ENCODE assay signal across 9 mouse cellular contexts in genomic region chr16:30063984-30064453, GRCm38 (mm10). TPM values are rescaled to one million over a fixed set of nuclear protein-coding genes. Genes with fewer than 3 reads are reported as not detected.
DNase-seq lines count a peak whose midpoint lies in the region; ATAC-seq and TF ChIP-seq lines count a peak whose summit lies in the region.
"Had no signal": no experiment of that assay in that cellular context is flagged by ENCODE, and none has a peak within 500 bp of the region (broad histone marks: within the 10 kb centered on the region; RNA-seq: fewer than 3 reads in every experiment).

Gene Hes1 (plus strand): TSS chr16:30064384.

- H3K9ac ChIP-seq in forebrain, embryonic 15.5 days (replicated peaks), result peak within 1 kb of the TSS; percentile 56
- H3K9ac ChIP-seq in liver, postnatal 0 days (replicated peaks), result peak within 1 kb of the TSS; percentile 75
- peak within 1 kb of the TSS; percentile 71 for H3K9ac ChIP-seq in neural tube, embryonic 15.5 days (replicated peaks)

- H3K36me3 ChIP-seq in E14TG2a.4 (ENCODE audit: insufficient read depth, low read length), result peaks cover 11% of the 10 kb centered on the region
- no peaks in the 10 kb centered on the region for H3K36me3 ChIP-seq in forebrain, embryonic 15.5 days
- no peaks in the 10 kb centered on the region for H3K36me3 ChIP-seq in liver, postnatal 0 days (replicated peaks; ENCODE audit: insufficient read depth, low read length)
- H3K36me3 ChIP-seq in neural tube, embryonic 15.5 days, result no peaks in the 10 kb centered on the region
- H3K36me3 ChIP-seq in thymus, adult 2 months (ENCODE audit: control insufficient read depth, insufficient read depth, low read length), result no peaks in the 10 kb centered on the region

- under 1% methylated on average over 45 of the region's 57 CpGs for WGBS in forebrain, embryonic 15.5 days
- 2% methylated on average over 33 of the region's 57 CpGs for WGBS in liver, postnatal 0 days (ENCODE audit: insufficient replicate concordance)
- under 1% methylated on average over 44 of the region's 57 CpGs for WGBS in neural tube, embryonic 15.5 days
- 0% methylated on average over 57 of the region's 57 CpGs for WGBS in thymus, adult 2 months

- H3K27ac ChIP-seq in forebrain, embryonic 15.5 days (replicated peaks), result peak within 1 kb of the TSS; percentile 75
- H3K27ac ChIP-seq in liver, postnatal 0 days (ENCODE audit: low read depth), result peak within 1 kb of the TSS; percentile 96
- peak within 1 kb of the TSS; percentile 86 for H3K27ac ChIP-seq in neural tube, embryonic 15.5 days (replicated peaks)
- H3K27ac ChIP-seq in thymus, adult 2 months (ENCODE audit: control insufficient read depth, insufficient read depth, low read length), result no peak within 1 kb of the TSS
- H3K27ac ChIP-seq: macrophage had no signal

- intact Hi-C loops in heart, postnatal 10 days (cut with DNase I), result loop anchor here (1.0 to 5.0 kb wide), 2 partner anchors 55 to 182 kb away; no protein-coding TSS in a partner anchor

- DNase-seq in heart, postnatal 10 days, result peak; percentile 96
- peak; percentile 96 to 98 for DNase-seq in kidney, postnatal 4 days
- peak; percentile 91 for DNase-seq in liver, postnatal 0 days
- peak; percentile 75 for DNase-seq in thymus, adult 2 months

- 0 out of 2 replicates have a peak, but pooled peaks have one; percentile 6 for ATAC-seq in cerebellum, adult (ENCODE audit: insufficient number of reproducible peaks, low FRiP score, low TSS enrichment)
- peak; percentile 70 for ATAC-seq in forebrain, embryonic 15.5 days (replicated peaks)
- ATAC-seq in liver, postnatal 0 days, result peak; percentile 80
- ATAC-seq in neural tube, embryonic 15.5 days (ENCODE audit: low FRiP score), result peak; percentile 89

- peak within 1 kb of the TSS; percentile 99 for H3K4me2 ChIP-seq in forebrain, embryonic 15.5 days (replicated peaks)
- H3K4me2 ChIP-seq in liver, postnatal 0 days (ENCODE audit: low read depth, low read length), result peak within 1 kb of the TSS; percentile 72
- H3K4me2 ChIP-seq in neural tube, embryonic 15.5 days, result peak within 1 kb of the TSS; percentile 98

- TF ChIP-seq EP300 in liver, postnatal 0 days (IDR thresholded peaks at IDR 0.05; ENCODE audit: low read depth), result no peak

- H3K4me3 ChIP-seq in E14TG2a.4 (replicated peaks; ENCODE audit: low read length), result peak within 1 kb of the TSS; percentile 84
- peak within 1 kb of the TSS; percentile 66 for H3K4me3 ChIP-seq in forebrain, embryonic 15.5 days
- H3K4me3 ChIP-seq in liver, postnatal 0 days (ENCODE audit: low read depth, low read length), result peak within 1 kb of the TSS; percentile 69
- H3K4me3 ChIP-seq in neural tube, embryonic 15.5 days (replicated peaks), result peak within 1 kb of the TSS; percentile 66
- peak within 1 kb of the TSS; percentile 32 for H3K4me3 ChIP-seq in thymus, adult 2 months (ENCODE audit: control insufficient read depth, insufficient read depth, low read length)

- TF ChIP-seq CTCF in E14TG2a.4 (conservative IDR thresholded peaks at IDR 0.05; ENCODE audit: low read length), result no peak
- no peak for TF ChIP-seq CTCF in liver, postnatal 0 days (IDR thresholded peaks at IDR 0.05; ENCODE audit: low read depth)
- no peak for TF ChIP-seq CTCF in thymus, adult 2 months (IDR thresholded peaks at IDR 0.05; ENCODE audit: borderline replicate concordance, control insufficient read depth, extremely low read depth, insufficient read depth, low read length, poor library complexity)

- peaks cover 72% of the 10 kb centered on the region for H3K4me1 ChIP-seq in E14TG2a.4 (replicated peaks; ENCODE audit: low read depth, low read length)
- H3K4me1 ChIP-seq in forebrain, embryonic 15.5 days, result peaks cover 70% of the 10 kb centered on the region
- peaks cover 24% of the 10 kb centered on the region for H3K4me1 ChIP-seq in liver, postnatal 0 days (ENCODE audit: insufficient read depth)
- H3K4me1 ChIP-seq in neural tube, embryonic 15.5 days, result peaks cover 72% of the 10 kb centered on the region
- peaks cover 36% of the 10 kb centered on the region for H3K4me1 ChIP-seq in thymus, adult 2 months (replicated peaks; ENCODE audit: control insufficient read depth, insufficient read depth, low read length)

- no peak for TF ChIP-seq POLR2A in thymus, adult 2 months (IDR thresholded peaks at IDR 0.05; ENCODE audit: control insufficient read depth, extremely low read depth, insufficient read depth, low read length, poor library complexity)

- no peaks in the 10 kb centered on the region for H3K9me3 ChIP-seq in E14TG2a.4 (ENCODE audit: low read length)
- no peaks in the 10 kb centered on the region for H3K9me3 ChIP-seq in forebrain, embryonic 15.5 days
- no peaks in the 10 kb centered on the region for H3K9me3 ChIP-seq in liver, postnatal 0 days (ENCODE audit: low read length)
- H3K9me3 ChIP-seq in neural tube, embryonic 15.5 days (replicated peaks), result no peaks in the 10 kb centered on the region

- H3K27me3 ChIP-seq in E14TG2a.4 (ENCODE audit: insufficient read depth, low read length), result peaks cover 4% of the 10 kb centered on the region; the same call in 1 of the 2 replicates
- peaks cover 23% of the 10 kb centered on the region for H3K27me3 ChIP-seq in forebrain, embryonic 15.5 days
- peaks cover 54% of the 10 kb centered on the region for H3K27me3 ChIP-seq in liver, postnatal 0 days (ENCODE audit: insufficient read depth, low read length)
- H3K27me3 ChIP-seq in neural tube, embryonic 15.5 days (replicated peaks), result peaks cover 39% of the 10 kb centered on the region
- H3K27me3 ChIP-seq in thymus, adult 2 months (ENCODE audit: control insufficient read depth, insufficient read depth, low read length), result peaks cover 31% of the 10 kb centered on the region; the same call in 1 of the 2 replicates

RNA-seq across cellular contexts. Expression of gene Hes1, which starts in this region (rescaled TPM):
- polyA plus RNA-seq in forebrain, embryonic 15.5 days (2015; fragmentation: Nextera tagmentation; extraction: Ambion mirVana), result 16.4 and 18.8 TPM in 2 replicates
- 10 to 100 TPM; 49.0 to 58.4 TPM for total RNA-seq in heart, postnatal 10 days (2021)
- polyA plus RNA-seq in liver, postnatal 0 days (2015; fragmentation: Nextera tagmentation; extraction: Ambion mirVana), result 14.3 and 20.1 TPM in 2 replicates
- 13.6 and 23.2 TPM in 2 replicates for polyA plus RNA-seq in neural tube, embryonic 15.5 days (2015; fragmentation: Nextera tagmentation; extraction: Ambion mirVana)
- 33.4 and 40.6 TPM in 2 replicates for polyA plus RNA-seq in thymus, adult 2 months (2012; rRNA removed)
- polyA plus RNA-seq: macrophage had no signal

Comparison
In these comparisons a context has a peak if more than half of its experiments do, and no peak if none do; other contexts are left out.
1. H3K4me3 ChIP-seq: peak in every context shown above with its lines; median percentile 84 in E14TG2a.4; 69 in liver, postnatal 0 days; 66 in forebrain, embryonic 15.5 days; 66 in neural tube, embryonic 15.5 days; 32 in thymus, adult 2 months.
2. ATAC-seq: peak in every context shown above with its lines; median percentile 89 in neural tube, embryonic 15.5 days; 80 in liver, postnatal 0 days; 70 in forebrain, embryonic 15.5 days; 6 in cerebellum, adult.